Mouse (Mus musculus) MN1 (cell line): Measurements from ENCODE around the gene Mymx.
A peak's percentile ranks its signal among the peaks of the same experiment; 100 is the strongest.

Source experiments
- DNase-seq: peaks from one replicate; pipeline ENCODE4 v3.0.0-alpha.2; 2016; ENCODE audit warnings: low spot score

Gene Mymx

DNA sequence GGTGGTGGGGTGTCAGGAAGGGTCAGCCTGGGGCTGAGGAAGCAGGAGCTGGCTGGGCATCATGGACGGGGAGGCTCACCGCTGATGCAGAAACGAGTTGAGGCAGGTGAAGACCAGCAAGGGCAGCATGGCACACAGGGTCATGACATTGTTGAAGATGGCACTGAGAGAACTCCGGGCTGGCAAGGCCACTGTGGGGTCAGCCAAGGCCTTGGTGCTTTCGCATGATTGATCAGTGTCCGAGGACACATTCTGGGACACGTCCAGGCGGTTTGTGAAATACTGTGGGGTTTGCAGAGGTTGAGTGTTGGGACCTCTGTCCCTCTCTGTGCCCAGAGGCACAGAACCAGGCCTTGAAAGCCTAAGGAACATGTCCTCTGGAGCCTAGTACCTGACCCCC, 12.1 kb downstream of the Mymx start:
- no peak for DNase-seq

DNA sequence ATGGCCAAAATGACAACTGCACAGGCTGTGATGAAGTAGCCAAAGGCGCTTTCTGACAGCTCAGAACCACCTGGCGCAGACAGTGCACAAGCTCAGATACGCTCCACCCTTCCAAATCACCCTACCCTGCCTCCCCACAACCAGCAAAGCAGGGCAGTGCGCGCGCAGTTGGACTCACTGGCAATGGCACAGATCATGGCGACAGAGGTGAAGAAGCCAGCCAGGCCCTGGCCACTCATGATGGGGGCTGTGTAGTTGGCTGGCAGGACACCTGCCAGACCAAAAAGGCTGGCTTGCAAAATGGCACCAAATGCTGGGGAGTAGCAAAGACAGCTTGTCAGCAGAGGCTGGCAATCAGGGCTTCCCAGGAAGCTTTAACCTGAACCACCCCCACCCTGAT, 12.7 kb downstream of the Mymx start:
- DNase-seq = no peak

DNA sequence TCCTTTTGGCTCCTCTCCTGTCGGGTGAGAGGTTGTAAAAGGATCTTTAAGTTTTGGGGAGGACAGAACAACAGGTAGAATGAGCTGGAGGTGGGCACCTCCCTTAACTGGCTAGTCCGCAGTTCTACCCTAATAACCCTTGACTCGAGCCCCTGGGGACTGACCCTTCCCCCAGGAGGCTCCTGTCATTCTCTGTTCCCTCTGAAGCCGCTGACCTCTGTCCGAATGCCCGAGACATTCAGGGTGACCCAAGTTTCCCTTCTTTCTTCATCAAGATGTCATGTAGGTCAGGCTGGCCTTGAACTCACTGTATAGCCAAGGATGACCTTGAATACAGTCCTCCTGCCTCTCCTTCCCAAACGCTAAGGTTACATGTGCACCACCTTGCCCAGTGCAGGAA, 13.5 kb downstream of the Mymx start:
- no peak for DNase-seq

DNA sequence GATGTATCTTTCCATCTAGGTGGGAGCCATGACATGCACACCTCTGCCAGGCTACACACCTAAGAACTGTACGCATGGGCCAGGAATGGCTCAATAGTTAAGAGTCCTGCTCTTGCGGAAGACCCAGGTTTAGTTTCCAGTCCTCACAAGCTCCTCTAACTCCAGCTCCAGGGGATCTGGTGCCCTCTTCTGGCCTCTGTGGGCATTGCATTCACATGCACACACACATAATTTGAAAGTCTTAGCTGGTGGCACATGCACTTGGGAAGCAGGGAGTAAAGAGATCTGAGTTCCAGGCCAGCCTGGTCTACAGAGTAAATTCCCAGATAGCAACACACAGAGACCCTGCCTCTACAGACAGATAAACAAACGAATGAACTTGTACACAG, 15.5 kb downstream of the Mymx start:
- peak; percentile 56 for DNase-seq

DNA sequence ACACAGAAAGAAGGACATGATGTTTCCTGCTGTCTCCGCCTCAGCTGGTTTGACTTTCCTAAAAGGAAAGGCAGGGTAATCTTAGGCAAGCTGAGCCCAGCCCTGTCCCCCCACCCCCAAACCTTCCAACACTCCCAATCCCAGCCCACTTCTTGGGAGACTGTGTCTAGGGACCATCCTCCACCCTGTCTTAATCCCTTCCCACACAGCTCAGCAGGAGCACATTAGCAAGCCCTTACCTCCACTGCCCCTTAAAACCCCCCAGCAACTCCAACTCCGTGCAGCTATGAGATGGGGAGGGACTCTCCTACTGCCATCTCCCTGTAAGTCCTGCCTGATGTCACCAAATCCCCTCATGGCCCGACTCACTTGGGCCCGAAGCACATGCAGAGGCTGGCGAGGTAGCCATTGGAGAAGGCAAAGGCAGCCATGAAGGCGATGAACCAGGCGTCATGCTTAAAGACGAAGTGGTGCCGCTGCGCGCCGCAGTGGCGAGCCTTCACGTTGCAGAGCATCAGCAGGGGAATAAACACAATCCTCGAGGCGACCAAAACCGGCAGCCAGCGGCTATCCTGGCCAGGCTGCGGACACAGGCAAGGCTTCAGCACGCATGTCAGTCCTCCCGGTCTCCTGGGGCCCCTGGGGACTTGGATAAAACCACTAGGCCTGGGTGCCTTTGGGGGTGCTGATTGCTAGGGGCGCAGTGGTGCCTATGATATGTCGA, 16.0 kb downstream of the Mymx start:
- DNase-seq = no peak

DNA sequence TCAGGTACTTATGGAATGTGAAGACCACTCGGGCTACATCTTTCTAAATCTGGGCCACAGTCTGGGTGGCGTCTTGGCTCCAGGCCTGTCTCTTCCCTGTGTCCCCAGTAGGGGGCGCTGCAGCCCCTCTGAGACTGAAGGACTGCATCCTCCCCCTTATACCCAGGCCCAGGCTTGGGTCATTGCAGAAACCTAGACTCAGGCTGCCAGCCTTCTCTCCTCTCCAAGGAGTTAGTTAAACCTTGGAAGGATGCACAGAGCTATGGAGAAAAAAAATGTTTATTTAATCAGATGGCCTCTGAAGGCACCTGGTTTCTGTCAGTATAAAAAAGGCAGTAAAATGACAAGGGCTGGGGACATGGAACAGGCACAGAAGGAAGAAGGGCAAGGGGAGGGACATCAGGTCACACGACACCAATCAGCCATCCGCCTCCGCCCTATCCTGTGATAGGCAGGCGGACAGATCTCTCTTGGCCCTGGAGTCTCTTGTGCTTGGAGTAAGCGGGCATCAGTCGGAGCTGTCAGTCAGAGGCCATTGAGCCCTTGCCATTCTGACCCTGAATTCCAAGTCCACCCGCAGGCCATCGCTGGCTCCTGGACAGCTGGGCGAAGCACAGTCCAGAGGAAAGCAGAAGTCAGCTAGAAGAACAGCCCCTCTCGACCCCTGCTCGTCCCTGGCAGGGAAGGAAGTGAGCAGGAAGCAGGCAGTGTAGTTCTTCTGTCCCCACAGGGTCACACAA, 16.8 kb downstream of the Mymx start:
- DNase-seq = peak; percentile 95

DNA sequence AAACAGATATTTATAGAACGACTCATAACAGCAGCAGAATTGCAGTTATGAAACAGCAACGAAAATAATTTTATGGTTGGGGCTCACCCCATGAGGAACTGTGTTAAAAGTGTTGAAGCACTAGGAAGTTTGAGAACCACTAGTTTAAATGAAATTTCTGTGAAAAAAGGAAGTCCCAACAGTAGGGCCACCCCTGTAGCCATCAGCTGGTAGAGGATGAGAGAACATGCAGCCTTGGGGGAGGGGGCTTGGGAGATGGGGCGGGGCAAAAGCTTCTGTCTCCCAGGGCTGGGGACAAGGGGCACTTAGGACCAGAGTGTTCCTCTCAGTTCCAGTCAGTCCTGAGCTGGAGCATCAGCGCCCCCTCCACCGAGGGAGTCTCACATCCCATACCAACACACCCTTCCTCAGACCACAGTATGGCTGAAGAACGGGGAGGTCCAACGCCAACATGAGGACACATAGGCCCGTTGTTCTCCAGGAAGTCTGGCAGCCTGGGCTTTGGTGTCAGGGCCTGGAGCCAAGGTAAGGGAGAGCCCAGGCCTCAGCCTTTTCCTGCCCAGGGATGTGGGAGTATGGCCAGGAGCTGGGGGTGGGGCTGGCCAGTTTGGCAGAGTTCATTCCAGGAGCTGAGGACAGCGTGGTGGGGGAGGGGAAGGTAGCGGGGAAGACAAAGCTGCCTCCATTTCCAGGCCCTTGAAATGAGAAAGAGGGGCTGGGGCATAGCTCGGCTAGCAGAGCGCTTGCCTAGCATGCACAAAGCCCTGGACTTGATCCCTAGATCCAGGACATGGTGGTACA, 17.6 kb downstream of the Mymx start:
- DNase-seq = peak; percentile 93

DNA sequence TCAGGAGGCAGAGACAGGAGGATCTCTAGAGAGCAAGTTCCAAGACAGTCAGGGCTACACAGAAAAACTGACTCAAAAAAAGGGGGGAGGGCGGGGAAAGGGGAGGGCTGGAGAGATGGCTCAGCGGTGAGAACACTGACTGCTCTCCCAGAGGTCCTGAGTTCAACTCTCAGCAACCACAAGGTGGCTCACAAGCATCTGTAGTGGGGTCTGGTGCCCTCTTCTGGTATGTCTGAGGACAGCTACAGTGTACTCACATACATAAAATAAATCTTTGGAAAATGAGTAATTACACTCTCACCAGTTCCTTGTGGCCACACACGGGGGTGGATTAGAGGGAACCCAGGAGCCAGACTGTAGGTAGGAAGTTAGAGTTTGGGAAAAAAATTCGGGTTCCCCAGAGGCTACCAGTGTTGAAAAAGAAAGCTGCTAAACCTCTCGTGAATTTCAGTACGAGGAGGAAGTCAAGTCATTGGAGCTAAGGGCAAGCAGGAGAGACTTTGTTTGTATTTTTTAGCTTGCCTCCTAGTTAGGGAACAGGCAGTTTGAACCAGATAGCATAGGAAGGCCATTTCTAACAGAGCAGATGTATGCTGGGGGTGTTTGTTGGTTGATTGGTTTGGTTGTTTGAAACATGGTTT, 19.1 kb downstream of the Mymx start:
- DNase-seq = peak; percentile 32

DNA sequence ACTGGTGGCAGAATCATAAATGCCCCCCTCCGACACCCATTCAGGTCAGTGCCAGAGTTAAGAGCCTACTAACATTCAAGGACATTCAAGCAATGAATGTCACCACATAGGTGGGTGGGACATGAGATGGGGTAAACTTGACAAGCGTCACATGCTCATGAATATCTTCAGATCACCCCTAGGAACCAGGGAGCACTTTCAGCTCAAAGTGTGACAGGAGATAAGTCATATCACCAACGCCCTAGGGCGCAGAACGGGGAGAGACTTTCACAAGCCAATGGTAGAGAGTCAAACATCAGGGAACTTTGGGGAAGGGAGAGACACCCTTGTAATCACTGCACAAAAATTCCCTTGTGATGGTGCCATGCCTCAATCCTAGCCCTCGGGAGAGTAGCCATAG, 19.7 kb downstream of the Mymx start:
- DNase-seq = no peak

DNA sequence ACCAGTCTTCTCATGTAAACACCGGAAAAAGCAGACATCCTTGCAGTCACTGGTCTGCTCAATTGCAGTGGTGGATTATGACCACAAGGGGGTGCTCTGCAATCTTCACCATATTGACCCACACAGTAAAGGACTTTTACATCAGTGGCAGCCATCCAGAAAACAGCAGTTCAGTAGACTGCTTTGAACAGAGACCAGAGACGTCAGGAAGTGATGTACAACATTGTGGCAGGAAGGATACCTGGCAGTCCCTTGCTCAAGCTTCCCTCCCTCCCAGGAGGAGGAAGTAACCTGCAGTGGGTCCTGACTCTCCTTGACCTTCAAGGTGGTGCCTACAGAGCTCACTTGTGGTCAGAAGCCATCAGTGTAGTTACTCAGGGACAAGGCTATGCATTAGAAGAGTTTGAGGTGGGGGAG, 20.3 kb downstream of the Mymx start:
- DNase-seq = peak; percentile 90

DNA sequence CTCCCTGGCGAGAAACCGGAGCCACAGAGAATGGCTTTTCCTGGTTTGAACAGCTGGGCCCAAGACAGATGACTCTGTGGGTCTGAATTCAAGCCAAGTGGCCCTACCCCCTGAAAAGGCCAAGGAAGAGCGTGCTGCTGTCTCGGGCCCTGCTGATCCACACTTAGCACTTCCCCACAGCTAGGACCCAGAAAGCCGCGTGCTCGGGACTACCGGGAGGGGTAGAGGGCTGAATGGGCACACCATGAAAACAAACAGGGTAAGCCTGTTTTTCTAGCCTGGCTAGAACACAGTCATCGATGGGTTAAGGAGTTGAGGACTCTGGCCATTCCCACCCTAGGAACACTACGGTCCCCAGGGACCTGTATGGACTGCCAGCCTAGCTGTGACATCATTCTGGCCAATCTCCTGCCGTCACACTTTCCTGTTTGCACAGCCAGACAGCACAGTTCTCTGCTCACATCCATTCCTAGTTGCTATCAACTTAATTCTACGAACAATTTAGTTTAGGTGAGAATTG, 20.9 kb downstream of the Mymx start:
- DNase-seq = peak; percentile 88

DNA sequence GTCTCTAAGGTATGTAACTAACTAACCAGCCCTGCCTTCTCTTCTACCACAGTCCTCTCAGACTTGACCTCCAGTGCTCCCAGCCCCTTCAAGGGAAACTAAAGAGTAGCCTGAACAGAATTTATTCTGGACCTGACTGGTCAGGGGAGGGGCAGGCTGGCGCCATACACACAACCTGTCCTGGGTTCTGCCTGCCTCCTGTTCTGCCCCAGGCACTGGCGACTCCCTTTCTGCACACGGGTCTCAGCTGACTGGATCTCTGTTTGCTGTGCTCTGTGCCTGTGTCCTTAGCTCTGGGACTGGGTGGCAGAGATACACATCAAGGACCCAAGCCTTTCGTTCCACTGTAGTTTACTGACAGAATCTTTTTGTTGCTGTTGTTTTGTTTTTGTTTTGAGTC, 22.3 kb downstream of the Mymx start:
- DNase-seq = no peak

DNA sequence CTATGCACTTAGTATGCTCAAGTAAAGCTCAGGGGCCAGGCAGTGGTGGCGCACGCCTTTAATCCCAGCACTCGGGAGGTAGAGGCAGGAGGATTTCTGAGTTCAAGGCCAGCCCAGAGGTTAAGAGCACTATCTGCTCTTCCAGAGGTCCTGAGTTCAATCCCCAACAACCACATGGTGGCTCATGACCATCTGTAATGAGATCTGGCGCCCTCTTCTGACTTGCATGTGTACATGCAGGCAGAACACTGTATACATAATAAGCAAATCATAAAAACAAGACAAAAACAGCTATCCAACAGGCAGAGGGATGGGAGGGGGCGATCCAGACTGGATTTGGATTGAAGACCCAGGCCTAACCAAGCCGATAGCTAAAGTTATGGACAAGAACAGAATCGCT, 23.1 kb downstream of the Mymx start:
- DNase-seq = no peak

DNA sequence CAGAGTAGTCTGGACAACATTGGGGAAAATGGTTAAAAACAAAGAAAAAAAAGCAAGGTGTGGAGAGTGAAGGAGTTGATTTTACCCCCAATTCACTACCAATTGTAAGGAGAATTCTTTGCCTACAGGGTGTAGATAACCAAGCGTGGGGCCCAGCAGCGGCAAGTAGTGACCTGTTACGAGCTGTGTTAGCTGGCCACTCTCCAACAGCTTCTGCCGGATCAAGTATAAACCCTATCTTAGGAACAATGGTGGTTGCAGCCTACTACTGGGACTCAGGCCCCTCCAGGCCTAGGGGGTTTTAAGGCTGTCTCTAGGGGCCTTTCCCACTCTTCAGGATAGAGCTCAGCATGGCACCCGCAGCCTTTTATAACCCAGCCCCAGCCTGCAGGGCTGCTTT, 23.7 kb downstream of the Mymx start:
- DNase-seq = no peak

DNA sequence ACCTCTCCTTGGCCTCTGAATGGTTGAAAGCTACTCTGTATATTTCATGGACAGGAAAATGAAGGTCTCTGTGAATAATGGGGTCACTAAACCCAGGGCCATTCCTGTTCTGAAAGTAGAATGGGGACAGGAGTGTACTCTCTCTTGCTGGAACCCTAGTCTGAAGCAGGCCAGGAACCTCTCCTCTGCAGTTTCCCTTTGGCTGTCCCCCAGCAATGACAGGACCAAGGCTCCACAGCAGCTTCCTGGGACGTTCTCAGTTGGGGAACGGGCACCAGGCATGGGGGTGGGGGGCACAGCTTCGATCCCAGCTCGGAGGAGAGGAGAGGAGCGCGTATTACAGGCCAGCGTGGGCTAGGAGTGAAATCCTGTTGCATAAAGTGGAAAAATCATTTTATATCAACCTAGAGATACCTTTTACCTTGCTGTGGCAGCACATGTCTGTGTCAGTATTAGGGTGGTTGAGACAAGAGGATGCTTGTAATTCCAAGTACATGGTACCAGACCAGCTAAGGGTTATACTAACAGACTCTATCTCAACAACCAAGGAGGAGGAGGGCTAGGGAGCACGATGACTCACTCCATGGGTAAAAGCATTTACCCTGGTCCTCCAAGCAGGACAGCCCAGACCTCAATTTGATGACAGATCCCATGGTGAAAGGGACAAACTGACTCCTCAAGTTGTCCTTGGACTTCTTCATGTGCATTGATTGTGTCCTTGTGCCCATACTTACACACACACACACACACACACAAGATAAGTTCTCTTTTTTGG, 26.6 kb downstream of the Mymx start:
- peak; percentile 50 for DNase-seq

DNA sequence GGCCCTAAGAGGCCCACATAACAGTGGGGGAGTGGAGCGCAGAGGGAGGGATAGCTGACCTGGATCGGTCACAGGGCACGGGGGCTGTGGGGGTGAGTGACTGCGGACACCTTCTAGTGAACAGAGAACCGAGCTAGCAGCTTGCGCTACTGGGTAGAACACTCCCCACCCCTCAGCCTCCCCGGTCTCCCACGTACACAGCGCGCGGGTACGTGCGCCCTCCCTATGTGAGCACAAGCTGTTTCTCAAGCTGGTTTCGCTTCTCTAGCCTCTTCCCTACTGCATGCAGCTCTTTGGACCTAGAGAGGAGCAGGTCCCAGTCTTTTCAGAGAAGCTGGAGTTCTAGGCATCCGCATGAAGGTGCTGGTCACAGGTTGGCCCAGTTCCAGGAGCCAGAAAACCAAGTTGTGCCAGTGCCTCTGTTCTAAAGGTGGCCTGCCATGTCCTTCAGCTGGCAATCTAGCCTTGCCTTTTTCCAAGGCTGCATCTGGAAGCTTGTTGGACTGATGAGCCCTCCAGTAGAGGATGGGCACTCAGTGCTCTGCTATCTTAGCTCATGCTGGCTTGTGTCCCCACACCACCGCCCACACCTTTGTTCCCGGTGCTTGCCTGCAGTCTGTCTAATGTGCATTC, 27.7 kb downstream of the Mymx start:
- DNase-seq = peak; percentile 83

DNA sequence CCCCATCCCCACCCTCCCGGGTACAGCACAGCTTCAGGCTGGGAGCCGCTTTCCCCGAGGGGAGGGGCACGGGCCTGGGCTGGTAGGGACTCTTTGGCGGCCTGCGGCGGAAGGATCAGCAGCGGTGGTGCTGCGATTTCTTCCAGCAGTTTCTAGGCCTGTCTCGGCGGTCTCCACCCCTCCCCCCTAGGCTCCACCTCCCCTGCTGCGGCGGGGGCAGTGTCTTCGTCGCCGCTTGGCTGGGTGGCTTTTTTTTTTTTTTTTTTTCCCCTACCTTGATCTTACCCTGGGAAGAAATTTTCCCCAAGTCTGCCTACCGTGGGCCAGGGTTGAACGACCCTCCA, 28.1 kb downstream of the Mymx start:
- peak; percentile 97 for DNase-seq

DNA sequence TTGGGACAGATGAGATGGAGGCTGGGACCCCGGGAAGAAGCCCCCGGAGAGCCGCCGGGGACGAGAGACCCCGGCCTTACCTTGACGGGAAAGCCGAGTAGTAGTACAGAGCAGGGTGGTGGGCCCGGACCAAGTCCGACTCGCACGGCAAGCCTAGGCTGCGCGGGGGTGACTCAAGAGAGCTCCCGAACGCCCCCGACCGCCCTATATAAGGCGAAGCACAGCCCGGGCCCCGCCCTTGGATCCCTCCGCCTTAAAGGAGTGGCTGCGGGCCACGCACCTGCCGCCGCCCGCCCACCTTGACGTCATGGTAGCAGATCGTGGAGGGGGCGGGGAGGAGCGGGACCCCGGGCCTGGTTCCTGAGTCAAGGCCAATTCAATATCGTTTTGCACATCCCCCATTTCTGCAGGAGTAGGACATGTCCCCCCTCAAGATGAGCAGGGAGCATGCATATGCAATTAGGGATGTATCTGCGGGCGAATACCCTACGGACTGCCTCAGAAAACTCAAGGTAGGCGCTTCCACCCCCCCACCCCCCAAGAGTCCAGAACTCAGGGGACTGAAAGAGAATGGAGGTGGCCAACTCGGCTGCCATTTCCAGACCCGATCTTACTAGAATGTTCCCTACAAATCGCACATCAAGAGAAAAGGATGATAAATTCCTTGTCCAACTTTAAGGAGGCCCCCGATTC, 28.7 kb downstream of the Mymx start, which contains the start of gene Hsp90ab1:
TSS of gene Hsp90ab1 (minus strand) at position 185 of the 693 bp plus-strand sequence.
- peak; percentile 99 for DNase-seq

DNA sequence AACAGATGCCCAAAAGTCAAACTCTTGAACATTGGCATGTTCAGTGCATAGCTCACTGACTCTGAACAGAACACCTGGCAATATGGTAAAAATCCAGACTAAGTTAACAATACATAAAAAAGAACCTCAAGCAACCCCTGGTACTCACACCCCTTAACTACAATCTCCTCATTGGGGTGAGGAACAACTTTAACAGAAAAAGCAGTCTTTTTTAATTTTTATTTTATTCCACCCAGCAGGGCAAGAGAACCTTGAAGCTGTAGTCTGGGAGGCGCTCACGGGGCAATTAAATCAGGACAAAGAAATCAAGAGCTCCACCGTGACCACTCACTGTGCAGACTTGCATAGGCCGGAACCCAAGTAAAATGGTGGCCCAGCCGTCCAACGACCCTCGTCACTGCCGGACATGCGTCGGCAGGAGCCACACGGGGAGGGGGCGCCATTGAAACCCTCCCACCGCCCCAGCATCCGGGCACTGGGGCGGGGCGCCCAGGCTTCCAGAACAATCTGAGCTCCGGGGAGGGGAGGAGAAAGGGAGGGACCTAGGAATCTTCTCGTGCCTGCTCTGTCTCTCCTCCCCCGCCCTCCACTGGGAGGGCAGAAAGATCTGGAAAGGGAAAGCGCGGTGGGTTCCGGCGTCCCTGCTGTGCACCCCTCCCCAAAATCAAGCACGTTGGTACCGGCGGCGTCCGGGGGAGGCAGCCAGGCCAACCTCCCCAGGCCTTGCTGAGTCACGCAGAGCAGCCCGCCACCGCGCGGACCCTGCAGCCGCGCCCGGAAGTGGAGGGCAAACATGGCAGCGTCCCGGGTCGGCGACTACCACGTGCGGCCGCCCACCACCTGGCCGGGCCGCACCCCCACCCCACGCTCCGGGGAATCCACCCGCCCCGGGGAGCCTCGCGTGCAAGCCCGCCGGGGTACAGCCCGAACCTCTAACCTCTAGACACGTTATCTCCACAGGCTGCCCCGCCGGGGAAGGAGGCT, 29.5 kb downstream of the Mymx start:
- DNase-seq = peak; percentile 91
